Mouse (Mus musculus) B cell, adult 2 months (primary cell): ENCODE data around the gene Zfp219.

Source experiments
- DNase-seq, 2 experiments: peaks; one replicate each; pipeline ENCODE4 v3.0.0; 2022

The Zfp219 gene

DNA sequence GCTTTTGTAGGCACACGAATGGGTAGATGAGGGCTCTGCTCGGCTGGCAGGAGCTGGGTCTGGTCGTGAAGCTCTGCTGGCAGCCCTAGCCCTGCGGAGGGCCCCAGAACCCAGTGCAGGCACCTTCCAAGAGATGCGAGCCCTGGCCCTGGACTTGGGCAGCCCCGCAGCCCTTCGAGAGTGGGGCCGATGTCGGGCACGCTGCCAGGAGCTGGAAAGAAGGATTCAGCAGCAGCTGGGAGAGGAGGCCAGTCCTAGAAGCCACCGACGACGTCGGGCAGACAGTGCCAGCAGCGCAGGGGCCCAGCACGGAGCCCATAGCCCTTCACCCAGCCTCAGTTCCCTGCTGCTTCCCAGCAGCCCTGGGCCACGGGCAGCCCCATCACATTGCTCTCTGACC, 23.7 kb downstream of the Zfp219 start:
- DNase-seq, result no peak

DNA sequence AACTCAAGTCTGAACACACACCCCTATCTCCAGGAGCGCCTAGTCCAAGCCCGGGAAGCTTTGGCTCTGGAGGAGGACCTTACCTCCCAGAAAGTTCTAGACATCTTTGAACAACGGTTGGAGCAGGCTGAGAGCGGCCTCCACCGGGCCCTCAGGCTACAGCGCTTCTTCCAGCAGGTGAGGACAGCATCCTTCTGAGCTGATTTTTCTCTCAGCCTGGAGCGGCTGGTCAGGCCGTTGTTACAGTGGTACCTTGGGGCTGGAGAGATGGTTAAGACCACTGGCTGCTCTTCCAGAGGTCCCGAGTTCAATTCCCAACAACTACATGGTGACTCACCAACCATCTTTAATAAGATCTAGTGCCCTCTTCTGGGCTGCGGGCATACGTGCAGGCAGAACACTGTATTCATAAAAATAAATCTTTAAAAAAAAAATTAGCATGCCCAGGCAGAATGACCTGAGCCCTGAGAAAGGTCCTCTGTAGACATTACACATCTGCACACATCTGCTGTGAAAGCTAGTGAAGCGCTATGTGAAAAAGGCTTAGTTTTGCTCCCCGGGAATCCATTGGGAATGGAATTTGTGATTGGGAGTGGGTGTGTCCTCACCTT, 24.2 kb downstream of the Zfp219 start:
- DNase-seq, result no peak

DNA sequence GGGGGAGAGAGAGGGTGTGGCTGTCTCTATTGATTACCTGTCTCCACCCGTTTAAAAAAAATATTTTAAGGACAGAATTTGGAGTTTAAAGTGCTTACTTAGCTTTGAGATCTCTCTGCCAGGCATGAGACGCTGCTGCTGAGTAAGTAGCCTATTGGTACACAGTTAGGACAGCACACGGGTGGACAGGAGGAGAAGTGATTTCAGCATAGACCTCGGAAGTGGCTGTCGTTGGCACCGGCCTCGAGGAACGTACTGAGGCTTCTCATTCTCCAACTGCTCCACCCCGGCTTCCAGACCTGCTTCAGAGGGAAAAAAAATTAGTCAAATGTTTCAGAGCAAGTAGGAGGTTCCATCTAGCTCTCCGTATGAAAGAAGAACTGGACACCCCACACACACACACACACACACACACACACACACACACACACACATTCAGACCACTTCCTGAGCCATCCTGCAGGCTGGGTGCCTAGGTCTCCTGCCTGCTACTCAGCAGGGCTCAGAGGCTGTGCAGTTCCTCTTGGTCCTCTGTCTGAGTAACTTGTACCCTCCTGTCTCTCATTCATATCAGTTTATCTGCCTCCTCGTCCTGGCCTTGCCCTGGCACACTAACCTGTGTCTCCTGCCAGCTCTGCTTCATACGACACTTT, 25.2 kb downstream of the Zfp219 start:
- DNase-seq, result no peak

DNA sequence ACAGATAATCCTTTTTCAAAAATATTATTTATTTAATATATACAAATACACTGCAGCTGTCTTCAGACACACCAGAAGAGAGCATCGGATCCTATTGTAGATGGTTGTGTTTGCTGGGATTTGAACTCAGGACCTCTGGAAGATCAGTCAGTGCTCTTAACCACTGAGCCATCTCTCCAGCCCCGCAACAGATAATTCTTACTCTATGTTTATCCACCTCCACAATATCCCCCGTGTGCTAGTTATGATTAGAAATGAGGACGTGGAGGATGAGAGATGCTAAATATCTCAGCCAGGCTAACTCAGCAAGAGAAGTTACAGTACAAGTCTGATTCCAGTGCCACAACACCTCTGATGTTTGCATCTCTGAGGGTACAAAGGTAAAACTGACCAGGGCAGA, 26.1 kb downstream of the Zfp219 start:
- DNase-seq, result no peak

DNA sequence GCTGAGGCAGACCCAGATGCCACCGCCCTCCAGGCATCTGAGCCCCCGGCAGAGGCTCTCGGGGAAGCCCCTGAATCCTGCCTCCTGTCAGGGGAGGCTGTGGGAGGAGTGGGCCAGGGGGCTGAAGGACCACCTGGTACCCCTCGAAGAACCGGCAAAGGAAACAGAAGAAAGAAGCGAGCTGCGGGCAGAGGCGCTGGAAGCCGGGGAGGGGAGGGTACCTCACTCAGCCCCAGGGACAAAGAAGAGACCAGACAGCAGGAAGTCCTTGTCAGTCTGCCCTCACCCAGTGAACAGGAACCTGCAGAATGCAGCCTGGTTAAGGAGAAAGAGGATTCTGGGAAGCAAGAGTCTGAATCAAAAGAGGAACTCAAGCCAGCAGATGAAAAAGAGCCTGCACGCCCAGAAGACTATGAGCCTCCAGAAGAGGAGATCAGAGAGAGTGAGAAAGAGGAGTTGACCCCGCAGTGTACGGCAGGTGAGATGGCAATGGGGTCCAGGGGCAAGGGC, 31.0 kb downstream of the Zfp219 start:
- DNase-seq, result no peak

DNA sequence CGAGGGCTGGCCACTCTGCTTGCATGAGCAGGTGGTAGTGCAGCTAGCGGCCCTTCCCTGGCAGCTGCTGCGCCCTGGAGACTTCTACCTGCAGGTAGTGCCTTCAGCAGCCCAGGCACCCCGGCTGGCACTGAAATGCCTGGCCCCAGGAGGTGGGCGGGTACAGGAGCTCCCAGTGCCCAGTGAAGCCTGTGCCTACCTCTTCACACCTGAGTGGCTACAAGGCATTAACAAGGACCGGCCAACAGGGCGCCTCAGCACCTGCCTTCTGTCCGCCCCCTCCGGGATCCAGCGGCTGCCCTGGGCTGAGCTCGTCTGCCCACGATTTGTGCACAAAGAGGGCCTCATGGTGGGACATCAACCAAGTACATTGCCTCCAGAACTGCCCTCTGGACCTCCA, 31.8 kb downstream of the Zfp219 start:
- no peak for DNase-seq

DNA sequence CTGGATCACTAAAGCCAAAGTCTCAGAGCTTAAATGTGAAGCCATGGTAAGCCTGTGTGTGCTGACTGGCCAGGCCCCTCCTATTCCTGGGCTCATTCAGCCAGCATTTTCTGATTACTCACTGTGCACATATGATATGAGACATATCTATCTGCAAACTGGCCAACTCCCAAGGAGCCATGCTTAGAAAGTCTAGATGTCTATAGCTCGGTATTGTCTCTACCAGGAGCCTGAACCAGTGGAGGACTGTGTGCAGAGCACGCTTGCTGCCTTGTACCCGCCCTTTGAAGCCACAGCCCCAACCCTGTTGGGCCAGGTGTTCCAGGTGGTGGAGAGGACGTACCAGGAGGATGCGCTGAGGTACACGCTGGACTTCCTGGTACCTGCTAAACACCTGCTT, 33.4 kb downstream of the Zfp219 start:
- DNase-seq, result no peak

DNA sequence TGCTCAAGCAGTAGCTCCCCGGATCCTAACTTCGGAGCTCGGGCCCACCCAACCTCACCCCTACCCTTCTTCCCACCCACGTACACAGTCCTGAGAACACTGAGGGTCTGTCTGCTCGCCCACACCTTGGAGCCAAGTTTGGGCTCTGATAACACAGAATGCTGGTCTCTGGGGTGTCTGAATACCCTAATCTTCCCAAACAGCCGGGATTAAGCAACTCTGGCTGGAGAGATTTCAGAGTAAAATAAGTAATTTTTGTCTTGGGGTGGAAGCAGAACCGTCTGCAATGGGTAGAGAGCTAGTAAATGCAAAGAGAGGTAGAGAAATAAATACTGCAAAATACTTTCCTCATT, 34.4 kb downstream of the Zfp219 start:
- DNase-seq, result no peak

DNA sequence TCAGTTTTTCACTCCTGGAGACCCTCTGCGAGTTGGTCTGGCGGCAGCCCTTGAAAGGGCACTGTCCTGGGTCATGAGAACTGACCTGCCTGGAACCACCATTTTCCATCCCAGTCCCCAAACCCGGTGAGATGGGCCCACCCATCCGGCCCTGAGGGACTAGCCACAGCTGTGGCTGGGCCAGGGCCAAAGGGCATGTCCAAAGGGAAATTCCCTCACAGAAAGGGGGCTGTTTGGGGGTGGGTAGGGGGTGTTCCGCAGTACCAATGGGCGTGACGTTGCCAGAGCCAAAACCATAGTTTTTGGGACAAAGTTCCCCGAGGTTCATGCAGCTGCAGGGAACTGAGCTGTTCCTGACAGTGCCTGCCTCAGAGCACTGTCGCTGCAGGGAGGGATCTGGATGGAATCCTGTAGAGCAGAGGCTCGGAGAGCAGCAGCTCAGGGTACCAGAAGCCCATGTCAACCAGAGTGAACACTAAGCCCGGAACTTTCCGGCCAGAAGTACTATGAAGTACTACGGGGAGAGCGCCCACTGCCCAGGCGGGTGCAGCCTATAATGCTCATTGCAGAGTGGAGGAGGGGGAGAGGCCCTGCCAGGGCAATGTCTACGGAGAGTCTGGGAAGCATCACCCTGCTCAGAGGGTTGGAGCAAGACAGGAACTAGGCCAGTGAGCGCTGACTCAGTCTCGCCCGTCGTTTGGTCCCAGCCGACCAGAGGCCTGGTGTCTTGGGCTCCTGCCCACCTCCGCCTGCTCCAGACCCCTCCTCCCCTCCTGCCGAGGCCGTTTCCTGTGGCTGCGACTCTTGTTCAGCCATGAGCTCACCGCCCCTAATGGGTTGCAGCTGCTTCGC, 35.0 kb downstream of the Zfp219 start:
- DNase-seq, result peak; percentile 19

DNA sequence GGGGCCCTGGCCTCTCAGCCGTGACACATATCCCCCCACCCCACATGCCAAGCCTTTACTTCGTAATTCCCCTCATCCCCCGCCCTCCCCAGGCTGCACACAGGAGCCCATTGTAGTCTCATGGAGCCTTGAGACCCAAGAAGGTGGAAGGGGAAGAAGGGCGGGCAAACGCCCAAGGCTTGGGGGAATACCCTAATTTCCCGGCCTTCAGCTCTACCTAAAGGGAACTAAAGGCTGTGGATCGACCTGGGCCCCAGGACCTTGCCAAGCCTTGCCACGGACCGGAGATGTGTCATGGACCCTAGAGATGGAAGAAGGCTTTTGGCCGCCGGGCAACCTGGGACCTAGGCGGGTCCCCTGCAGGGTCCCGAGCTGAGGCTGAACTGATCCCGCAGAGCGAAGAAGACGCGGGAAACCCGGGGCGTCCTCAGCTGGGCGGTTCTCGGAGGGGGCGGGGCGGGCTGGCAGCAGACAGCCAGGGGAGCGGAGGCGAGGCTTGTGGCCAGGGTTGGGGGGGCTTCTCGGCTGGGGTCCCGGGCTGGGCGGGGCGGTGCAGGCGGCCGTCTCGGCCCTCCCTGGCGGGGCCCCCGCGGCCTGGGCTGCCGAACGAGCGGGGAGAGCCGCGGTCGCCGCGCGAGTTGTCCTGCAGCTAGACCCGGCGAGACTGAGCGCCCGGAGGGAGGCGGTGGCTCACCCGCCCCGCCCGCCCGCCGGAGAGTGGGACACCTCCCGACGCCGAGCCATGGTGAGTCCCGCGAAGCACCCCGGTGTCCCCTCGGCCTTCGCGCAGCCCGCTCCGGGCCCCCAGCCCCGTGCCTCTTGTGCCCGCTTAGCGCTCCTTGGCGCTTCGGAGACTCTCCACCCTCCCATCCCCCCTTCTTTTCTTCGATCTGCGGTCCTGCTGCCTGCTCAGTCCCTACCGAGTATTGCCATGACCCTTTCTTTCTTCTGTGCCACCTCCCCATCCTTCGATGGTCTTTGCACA, 36.0 kb downstream of the Zfp219 start, which contains the start of gene Arhgef40:
Arhgef40 (plus strand) TSS at position 473 of the 985 bp plus-strand sequence.
- peak; percentile 41 to 43 for DNase-seq

DNA sequence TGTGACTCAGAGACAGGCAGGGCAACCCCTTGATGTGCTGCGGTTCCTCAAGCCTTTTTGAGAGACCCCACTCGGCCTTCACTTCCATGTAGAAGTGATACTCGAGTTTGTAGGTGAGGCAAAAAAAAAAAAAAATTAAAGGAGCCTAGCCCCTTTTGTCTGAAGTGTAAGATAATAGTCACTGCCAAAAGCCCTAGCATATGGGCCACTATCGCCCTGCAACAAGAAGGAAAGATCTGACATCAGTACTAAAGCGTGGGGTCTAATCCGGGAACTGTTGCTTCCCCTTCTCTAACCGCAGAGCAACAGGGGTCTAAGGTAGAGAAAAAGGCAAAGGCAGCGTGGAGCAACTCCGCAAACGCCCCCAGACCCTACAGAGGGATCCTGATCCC, 36.7 kb downstream of the Zfp219 start:
- peak in 1 of 2 experiments; percentile 7 for DNase-seq

DNA sequence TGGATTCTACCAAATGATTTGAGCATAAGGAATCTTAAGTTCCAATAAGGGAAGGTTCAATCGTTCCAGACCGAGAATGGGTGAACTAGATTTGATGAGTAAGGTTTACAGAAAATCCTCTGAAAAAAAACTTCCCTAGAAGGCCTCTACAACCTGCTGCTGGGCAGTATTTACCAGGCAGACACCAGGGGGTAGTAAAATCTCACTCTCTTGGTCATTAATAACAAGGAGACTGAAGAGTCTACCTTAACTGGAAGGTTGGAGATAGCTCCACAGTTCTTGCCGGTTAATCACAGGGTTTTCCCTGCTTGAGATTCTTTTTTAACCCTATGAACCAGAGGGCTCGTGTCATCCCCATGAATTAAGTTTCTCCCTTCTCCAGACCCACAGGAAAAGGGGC, 37.3 kb downstream of the Zfp219 start:
- no peak for DNase-seq

DNA sequence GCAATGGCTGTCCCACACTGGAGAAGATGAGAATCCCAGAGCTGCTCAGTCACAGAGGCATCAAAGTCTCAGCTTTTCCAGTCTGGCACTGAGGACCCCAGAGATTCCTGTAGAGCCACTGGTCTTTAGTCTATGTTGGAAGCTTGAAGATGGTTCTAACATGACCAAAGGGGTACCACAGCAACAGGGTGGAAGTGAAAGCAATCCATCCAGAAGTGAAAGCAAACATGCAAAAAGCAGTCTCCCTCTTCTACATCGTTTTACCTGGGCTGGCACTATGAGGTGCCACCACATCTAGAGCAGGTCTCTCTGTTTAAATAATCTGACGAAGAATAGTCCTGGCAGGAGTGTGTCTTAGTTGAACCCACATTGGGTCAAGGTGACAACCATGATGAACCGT, 41.3 kb downstream of the Zfp219 start:
- no peak for DNase-seq

DNA sequence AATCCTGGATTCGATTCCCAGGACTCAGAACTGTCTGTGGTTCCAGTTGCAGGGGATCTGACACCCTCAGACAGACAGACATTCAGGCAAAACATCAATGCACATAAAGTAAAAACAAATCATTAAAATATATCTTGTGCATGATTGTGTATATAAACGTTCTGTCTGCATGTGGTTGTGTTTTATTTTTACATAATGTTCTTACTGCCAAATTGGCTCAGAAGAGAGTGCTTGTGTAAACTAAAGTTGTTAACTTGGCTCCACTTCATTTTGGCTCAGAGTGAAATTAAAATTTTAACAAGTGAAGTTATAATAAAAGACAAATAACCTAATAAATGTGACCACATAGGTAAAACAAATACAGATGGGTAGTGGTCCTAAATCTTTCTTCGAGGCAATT, 53.1 kb downstream of the Zfp219 start:
- DNase-seq, result no peak

DNA sequence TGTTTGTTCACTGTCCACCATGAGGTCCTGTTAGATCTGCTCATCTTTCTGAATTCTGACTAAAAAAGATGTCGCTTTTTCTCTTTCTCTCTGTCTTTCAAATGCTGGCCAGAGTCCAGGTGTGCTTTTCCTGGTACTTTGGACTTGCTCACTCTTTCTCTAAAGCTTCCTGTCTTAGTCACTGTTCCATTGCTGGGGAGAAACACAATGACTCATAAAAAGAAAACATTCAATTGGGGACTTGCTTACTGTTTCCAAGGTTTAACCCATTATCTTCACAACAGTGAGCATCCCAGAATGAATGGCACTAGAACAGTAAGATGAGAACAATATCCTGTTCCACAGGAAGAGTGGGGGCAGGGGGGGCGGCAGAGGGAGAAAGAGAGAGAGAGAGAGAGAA, 60.2 kb downstream of the Zfp219 start:
- no peak for DNase-seq
